Mouse (Mus musculus): Measurements from ENCODE around the gene Ndufs8. TPM values are rescaled to one million over a fixed set of nuclear protein-coding genes. Genes with fewer than 3 reads are reported as not detected.
A peak's percentile ranks its signal among the peaks of the same experiment; 100 is the strongest.

Ndufs8 gene
- polyA plus RNA-seq, 1 experiment from 2014 or later = 271 TPM

DNA sequence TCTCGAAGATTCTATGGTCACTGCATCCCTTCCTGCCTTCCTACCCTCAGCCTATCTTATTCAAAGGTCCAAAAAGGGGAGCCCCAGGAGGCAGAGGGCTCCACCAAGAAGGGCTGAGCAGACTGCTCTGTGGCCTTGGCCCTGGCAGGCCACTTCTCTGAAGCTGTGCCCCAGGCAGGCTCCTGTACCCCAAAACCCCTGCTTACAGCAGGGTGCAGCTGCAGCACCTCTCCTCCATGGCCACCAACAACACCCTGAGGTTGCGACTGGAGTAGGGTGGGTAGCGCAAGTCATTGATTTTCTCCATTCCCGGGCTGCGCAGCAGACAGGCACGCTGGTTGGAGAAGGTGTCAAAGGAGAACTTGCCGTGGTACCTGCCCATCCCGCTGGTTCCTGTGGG, 1.1 kb upstream of the Ndufs8 start:
- Histone ChIP-seq H3K4me2 (ENCODE audit: low read depth, low read length) (peak overlapping the region; percentile 97), H3K27ac (ENCODE audit: low read length) (peak overlapping the region; percentile 82; the same call in 1 of the 2 replicates), H3K4me3 (replicated peaks; ENCODE audit: low read length) (peak overlapping the region; percentile 73), H3K4me1 (ENCODE audit: control insufficient read depth, insufficient read depth, low read length) (peaks cover 19% of the 10 kb centered on the region), H3K9ac (ENCODE audit: low read length) (peak overlapping the region; percentile 77), H3K27me3 (ENCODE audit: control insufficient read depth, insufficient read depth, low read length) (no peaks in the 10 kb centered on the region), H3K9me3 (replicated peaks; ENCODE audit: control insufficient read depth, low read length) (no peaks in the 10 kb centered on the region), H3K36me3 (ENCODE audit: control insufficient read depth, insufficient read depth, low read length) (peaks cover 9% of the 10 kb centered on the region; the same call in 1 of the 2 replicates)
- no peak for ATAC-seq (ENCODE audit: insufficient read depth, low FRiP score)
- WGBS = 85% methylated on average over 8 of the region's 8 CpGs

DNA sequence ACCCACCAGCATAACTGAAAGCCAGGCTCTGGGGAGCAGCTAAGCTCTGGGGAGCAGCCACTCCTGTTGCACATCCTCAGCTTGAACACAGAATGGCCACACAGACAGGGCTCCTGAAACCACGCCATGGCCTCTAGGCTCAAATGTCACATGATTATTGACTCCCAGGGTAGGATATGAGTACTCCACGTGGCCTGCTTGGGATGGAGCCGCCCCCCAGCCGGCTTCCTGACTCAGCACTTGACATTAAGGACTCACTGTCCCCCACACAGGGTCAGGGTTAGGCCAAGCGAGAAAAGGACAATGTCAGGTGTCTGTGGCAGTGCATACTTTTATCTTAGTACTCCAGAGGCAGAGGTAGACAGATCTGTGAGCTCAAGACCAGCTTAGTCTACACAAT, 2.4 kb downstream of the Ndufs8 start:
- no peak overlapping the region for H3K4me3 ChIP-seq (replicated peaks; ENCODE audit: low read length)
- H3K27me3 ChIP-seq (ENCODE audit: control insufficient read depth, insufficient read depth, low read length) = no peaks in the 10 kb centered on the region
- H3K36me3 ChIP-seq (ENCODE audit: control insufficient read depth, insufficient read depth, low read length) = peaks cover 11% of the 10 kb centered on the region; the same call in 1 of the 2 replicates
- H3K9ac ChIP-seq (ENCODE audit: low read length) = no peak overlapping the region
- H3K4me2 ChIP-seq (ENCODE audit: low read depth, low read length) = no peak overlapping the region
- H3K4me1 ChIP-seq (ENCODE audit: control insufficient read depth, insufficient read depth, low read length) = peaks cover 41% of the 10 kb centered on the region
- ATAC-seq (ENCODE audit: insufficient read depth, low FRiP score) = no peak
- no peak overlapping the region for H3K27ac ChIP-seq (ENCODE audit: low read length)
- H3K9me3 ChIP-seq (replicated peaks; ENCODE audit: control insufficient read depth, low read length) = no peaks in the 10 kb centered on the region
- WGBS = 66% methylated on average over 5 of the region's 5 CpGs

GRCm38 (mm10) chr19:3907876-3908660, 4.5 kb downstream of the Ndufs8 start:
- 72% methylated on average over 8 of the region's 8 CpGs for WGBS
- Histone ChIP-seq H3K9me3 (replicated peaks; ENCODE audit: control insufficient read depth, low read length) (no peaks in the 10 kb centered on the region), H3K4me2 (ENCODE audit: low read depth, low read length) (peak overlapping the region; percentile 73), H3K36me3 (ENCODE audit: control insufficient read depth, insufficient read depth, low read length) (peaks cover 22% of the 10 kb centered on the region), H3K4me3 (replicated peaks; ENCODE audit: low read length) (peak overlapping the region; percentile 85; the same call in 1 of the 2 replicates), H3K9ac (ENCODE audit: low read length) (peak overlapping the region; percentile 91), H3K4me1 (ENCODE audit: control insufficient read depth, insufficient read depth, low read length) (peaks cover 35% of the 10 kb centered on the region), H3K27me3 (ENCODE audit: control insufficient read depth, insufficient read depth, low read length) (no peaks in the 10 kb centered on the region), H3K27ac (ENCODE audit: low read length) (peak overlapping the region; percentile 75; the same call in 1 of the 2 replicates)
- no peak for ATAC-seq (ENCODE audit: insufficient read depth, low FRiP score)

DNA sequence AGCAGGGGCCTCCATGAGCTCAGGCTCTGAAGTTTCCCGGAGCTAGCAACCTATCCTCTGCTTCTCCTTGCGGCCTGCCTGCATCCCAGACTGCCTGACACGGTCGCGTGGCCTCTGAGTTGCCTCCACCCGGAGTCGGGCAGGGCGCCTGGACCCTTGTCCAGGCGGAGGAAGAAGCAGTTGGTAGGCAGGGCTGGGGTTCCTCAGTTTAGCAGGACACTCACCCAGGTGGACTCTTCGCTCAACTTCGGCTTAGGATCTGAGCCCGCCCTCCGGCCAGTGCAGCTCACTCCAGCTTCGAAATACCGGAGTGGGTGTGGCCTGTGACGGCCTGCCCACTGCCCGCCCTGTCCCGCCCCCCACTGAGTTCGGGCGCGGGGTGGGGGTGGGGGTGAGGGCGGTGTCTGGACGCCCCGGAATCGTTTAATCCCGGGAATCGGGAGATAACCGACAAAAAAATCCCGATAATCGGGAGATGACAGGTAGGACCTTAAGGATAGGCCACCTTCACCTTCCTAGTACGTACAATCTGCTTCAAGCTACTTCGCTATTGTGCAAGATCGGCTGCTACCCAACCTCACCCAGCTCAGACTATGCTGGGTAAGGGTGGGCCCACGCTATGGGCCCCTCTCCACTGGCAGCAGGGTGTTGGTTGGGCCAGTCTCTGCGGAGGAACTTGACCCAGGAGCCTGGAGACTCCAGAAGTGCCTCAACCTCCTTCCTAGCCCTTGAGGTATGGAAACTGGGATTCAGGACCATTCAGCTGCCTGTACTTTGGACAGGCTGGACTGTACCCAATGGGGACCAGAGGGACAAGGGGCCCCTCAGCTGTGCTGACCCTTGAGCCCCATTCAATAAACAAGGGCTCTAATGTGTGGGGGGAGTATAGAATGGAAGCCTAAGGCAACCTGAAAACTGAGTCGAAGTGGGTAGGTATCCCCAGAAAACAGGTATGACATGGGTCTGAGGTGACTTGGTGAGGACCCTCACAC, 5.5 kb downstream of the Ndufs8 start, which contains the start of gene Tcirg1:
Gene Tcirg1 (minus strand): TSS at position 339 of the 992 bp plus-strand sequence.
- Histone ChIP-seq H3K9me3 (replicated peaks; ENCODE audit: control insufficient read depth, low read length) (no peaks in the 10 kb centered on the region), H3K36me3 (ENCODE audit: control insufficient read depth, insufficient read depth, low read length) (peaks cover 26% of the 10 kb centered on the region), H3K4me3 (replicated peaks; ENCODE audit: low read length) (peak within 1 kb of the TSS; percentile 85), H3K4me1 (ENCODE audit: control insufficient read depth, insufficient read depth, low read length) (peaks cover 34% of the 10 kb centered on the region), H3K9ac (ENCODE audit: low read length) (peak within 1 kb of the TSS; percentile 91), H3K27ac (ENCODE audit: low read length) (peak within 1 kb of the TSS; percentile 84), H3K27me3 (ENCODE audit: control insufficient read depth, insufficient read depth, low read length) (no peaks in the 10 kb centered on the region), H3K4me2 (ENCODE audit: low read depth, low read length) (peak within 1 kb of the TSS; percentile 73)
- 3% methylated on average over 36 of the region's 36 CpGs for WGBS
- ATAC-seq (ENCODE audit: insufficient read depth, low FRiP score) = peak; percentile 91

DNA sequence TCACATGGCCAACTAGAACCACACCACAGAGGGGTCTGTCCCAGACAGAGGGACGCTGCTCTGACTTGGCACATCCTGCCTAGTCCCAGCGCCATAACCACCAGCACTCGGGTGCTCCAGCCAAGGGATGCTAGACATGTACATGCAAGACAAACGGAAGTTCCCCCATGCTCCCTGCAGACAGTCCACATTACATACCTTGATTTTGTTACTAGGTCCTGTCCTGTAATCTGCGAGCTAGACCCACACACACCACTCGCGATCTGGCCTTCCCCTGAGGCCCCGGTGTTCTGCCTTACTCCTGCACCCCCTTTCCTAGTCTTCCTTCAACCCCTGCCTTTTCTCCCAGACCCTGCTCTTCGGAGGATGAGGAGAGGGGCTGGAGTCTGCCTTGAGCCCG, 6.2 kb downstream of the Ndufs8 start:
- ATAC-seq (ENCODE audit: insufficient read depth, low FRiP score) = no peak
- Histone ChIP-seq H3K9me3 (replicated peaks; ENCODE audit: control insufficient read depth, low read length) (no peaks in the 10 kb centered on the region), H3K4me1 (ENCODE audit: control insufficient read depth, insufficient read depth, low read length) (peaks cover 26% of the 10 kb centered on the region), H3K4me3 (replicated peaks; ENCODE audit: low read length) (peak overlapping the region; percentile 85), H3K36me3 (ENCODE audit: control insufficient read depth, insufficient read depth, low read length) (peaks cover 27% of the 10 kb centered on the region), H3K9ac (ENCODE audit: low read length) (peak overlapping the region; percentile 91), H3K4me2 (ENCODE audit: low read depth, low read length) (peak overlapping the region; percentile 73), H3K27me3 (ENCODE audit: control insufficient read depth, insufficient read depth, low read length) (no peaks in the 10 kb centered on the region), H3K27ac (ENCODE audit: low read length) (peak overlapping the region; percentile 83)
- whole genome bisulfite sequencing = 22% methylated on average over 10 of the region's 10 CpGs

- Histone ChIP-seq H3K27me3 (ENCODE audit: control insufficient read depth, insufficient read depth, low read length) (no peaks in the 10 kb centered on the region), H3K4me3 (replicated peaks; ENCODE audit: low read length) (peak overlapping the region; percentile 85), H3K4me2 (ENCODE audit: low read depth, low read length) (peak overlapping the region; percentile 73), H3K9ac (ENCODE audit: low read length) (peak overlapping the region; percentile 68), H3K9me3 (replicated peaks; ENCODE audit: control insufficient read depth, low read length) (no peaks in the 10 kb centered on the region), H3K27ac (ENCODE audit: low read length) (peak overlapping the region; percentile 84), H3K36me3 (ENCODE audit: control insufficient read depth, insufficient read depth, low read length) (peaks cover 24% of the 10 kb centered on the region), H3K4me1 (ENCODE audit: control insufficient read depth, insufficient read depth, low read length) (peaks cover 25% of the 10 kb centered on the region)
- WGBS = 28% methylated on average over 6 of the region's 6 CpGs
- peak; percentile 12; the same call in 1 of the 2 replicates for ATAC-seq (ENCODE audit: insufficient read depth, low FRiP score)
Measured at GRCm38 (mm10) chr19:3905261-3905969, 7.2 kb downstream of the Ndufs8 start.

- no peak for ATAC-seq (ENCODE audit: insufficient read depth, low FRiP score)
- no peaks in the 10 kb centered on the region for H3K27me3 ChIP-seq (ENCODE audit: control insufficient read depth, insufficient read depth, low read length)
- no peak overlapping the region for H3K27ac ChIP-seq (ENCODE audit: low read length)
- H3K9me3 ChIP-seq (replicated peaks; ENCODE audit: control insufficient read depth, low read length) = no peaks in the 10 kb centered on the region
- peaks cover 27% of the 10 kb centered on the region for H3K36me3 ChIP-seq (ENCODE audit: control insufficient read depth, insufficient read depth, low read length)
- H3K4me2 ChIP-seq (ENCODE audit: low read depth, low read length) = 0 out of 2 replicates have a peak overlapping the region, but pooled peaks have one; percentile 73
- H3K4me1 ChIP-seq (ENCODE audit: control insufficient read depth, insufficient read depth, low read length) = peaks cover 25% of the 10 kb centered on the region
- H3K9ac ChIP-seq (ENCODE audit: low read length) = no peak overlapping the region; the same call in 1 of the 2 replicates
- H3K4me3 ChIP-seq (replicated peaks; ENCODE audit: low read length) = no peak overlapping the region
- 62% methylated on average over 10 of the region's 10 CpGs for WGBS
Measured at GRCm38 (mm10) chr19:3904363-3904675, 8.3 kb downstream of the Ndufs8 start.

DNA sequence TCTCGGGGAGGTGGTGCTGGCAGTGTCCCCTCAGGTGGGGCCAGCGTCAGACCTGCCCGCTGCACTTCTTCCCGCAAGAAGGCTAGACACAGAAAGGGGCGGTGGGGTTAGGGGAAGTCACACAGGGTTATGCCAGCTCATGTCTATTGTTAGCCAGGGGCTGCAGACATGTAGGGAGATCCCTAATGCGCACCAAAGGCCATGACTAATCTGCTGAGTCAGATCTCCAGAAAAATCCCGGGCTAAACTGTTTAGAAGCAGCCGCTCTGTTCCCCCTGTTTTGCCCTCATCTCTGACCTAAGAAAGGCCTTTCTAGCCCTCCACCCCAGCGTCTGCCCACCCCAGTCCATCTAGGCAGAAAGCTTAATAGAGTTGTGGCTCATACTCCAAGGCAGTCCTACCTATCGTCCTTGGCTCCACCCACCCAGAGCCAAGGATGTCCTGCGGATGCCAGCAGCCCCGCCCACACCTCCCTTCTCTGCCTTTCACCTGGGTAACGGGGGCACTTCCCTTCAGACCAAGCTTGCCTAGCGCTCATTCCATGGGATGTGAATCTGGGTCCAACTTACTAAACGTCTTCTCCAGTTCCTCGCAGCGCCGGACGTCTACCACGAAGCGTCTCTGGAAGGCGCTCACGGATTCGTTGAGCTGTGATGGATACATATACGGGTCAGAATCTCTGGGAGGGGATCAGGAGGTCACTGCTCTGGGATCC, 8.8 kb downstream of the Ndufs8 start:
- H3K9me3 ChIP-seq (replicated peaks; ENCODE audit: control insufficient read depth, low read length) = no peaks in the 10 kb centered on the region
- no peak overlapping the region for H3K4me3 ChIP-seq (replicated peaks; ENCODE audit: low read length)
- H3K27me3 ChIP-seq (ENCODE audit: control insufficient read depth, insufficient read depth, low read length) = no peaks in the 10 kb centered on the region
- WGBS = 74% methylated on average over 25 of the region's 25 CpGs
- ATAC-seq (ENCODE audit: insufficient read depth, low FRiP score) = no peak
- H3K36me3 ChIP-seq (ENCODE audit: control insufficient read depth, insufficient read depth, low read length) = peaks cover 22% of the 10 kb centered on the region
- no peak overlapping the region for H3K27ac ChIP-seq (ENCODE audit: low read length)
- peaks cover 25% of the 10 kb centered on the region for H3K4me1 ChIP-seq (ENCODE audit: control insufficient read depth, insufficient read depth, low read length)
- no peak overlapping the region; the same call in 1 of the 2 replicates for H3K9ac ChIP-seq (ENCODE audit: low read length)
- no peak overlapping the region for H3K4me2 ChIP-seq (ENCODE audit: low read depth, low read length)

Measured in stomach, embryonic 16.5 days (tissue).